Mouse (Mus musculus) CH12.LX (cell line): ENCODE data around the gene Polr3g.

Experiments used
- MAFK ChIP-seq: IDR thresholded peaks from 2 replicates; pipeline ENCODE4 v1.6.1; 2011; ENCODE audit warnings: low read length, improper control_type of control experiment; ENCODE audit not compliant: insufficient replicate concordance
- MAX ChIP-seq: IDR thresholded peaks from 2 replicates; pipeline ENCODE4 v1.6.1; 2011; ENCODE audit warnings: low read length, improper control_type of control experiment
- POLR2A ChIP-seq: IDR thresholded peaks from 2 replicates; pipeline ENCODE4 v1.6.1; 2011; ENCODE audit warnings: low read depth, mild to moderate bottlenecking, improper control_type of control experiment, low read length

DNA sequence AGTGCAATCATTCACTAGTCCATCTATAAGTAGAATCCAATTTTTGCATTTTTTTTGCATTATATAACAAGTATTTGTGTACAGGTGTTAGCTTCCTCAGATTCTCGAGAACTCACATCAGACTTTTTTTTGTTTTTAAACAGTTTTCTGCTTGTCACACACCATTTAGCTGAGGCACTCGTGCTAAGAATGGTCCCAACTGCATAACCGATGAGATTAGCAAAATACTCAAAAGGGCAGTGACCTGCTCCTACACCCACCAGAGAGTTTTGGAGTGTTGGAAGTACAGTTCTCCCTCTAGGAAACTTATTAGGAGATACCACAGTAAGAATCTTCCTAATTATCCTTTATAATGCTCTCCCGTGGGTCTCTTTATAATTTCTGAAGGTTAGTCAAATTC is 1.0 kb downstream of the Polr3g start:
- TF ChIP-seq POLR2A = no peak
- TF ChIP-seq MAFK = no peak
- no peak for TF ChIP-seq MAX
